Mouse (Mus musculus): ENCODE data around the gene Ccdc85b. TPM values are rescaled to one million over a fixed set of nuclear protein-coding genes. Genes with fewer than 3 reads are reported as not detected.
"Not testable (repeated sequence)": the region's sequence is repeated elsewhere in the genome, so short reads cannot be mapped to it uniquely, and the experiment has no call there.

Ccdc85b gene
- polyA plus RNA-seq, 1 experiment from 2014 or later = 11.1 TPM

GRCm38 (mm10) chr19:5418750-5419466, 38.8 kb downstream of the Ccdc85b start:
- H3K36me3 ChIP-seq = peaks cover 38% of the 10 kb centered on the region
- H3K4me3 ChIP-seq = no peak overlapping the region
- no peaks in the 10 kb centered on the region for H3K27me3 ChIP-seq
- ATAC-seq (ENCODE audit: low read depth) = no peak
- peaks cover 19% of the 10 kb centered on the region for H3K4me1 ChIP-seq (replicated peaks)
- WGBS = 92% methylated on average over 8 of the region's 8 CpGs
- H3K4me2 ChIP-seq = no peak overlapping the region
- H3K9me3 ChIP-seq = no peaks in the 10 kb centered on the region
- H3K9ac ChIP-seq = no peak overlapping the region
- H3K27ac ChIP-seq (replicated peaks) = no peak overlapping the region

DNA sequence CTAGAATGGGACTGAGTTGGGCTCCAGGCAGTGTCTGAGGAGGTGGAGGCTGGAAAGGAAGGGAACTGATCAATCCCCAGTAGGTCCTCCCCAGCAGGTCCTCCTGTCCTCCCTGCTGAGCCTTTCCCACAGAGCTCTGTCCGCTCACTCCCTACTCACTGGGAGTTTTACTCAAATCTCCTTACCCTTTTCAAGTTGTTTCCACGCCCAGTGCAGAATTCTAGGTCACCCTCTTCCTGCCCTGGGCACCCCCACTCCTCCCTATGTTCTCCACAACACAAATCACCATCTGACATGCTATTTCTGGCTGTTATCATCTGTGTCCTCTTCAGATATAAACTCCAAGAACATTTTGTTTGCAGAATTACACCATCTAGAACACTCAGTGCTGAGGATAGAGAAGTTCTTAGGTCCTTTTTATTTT, 43.1 kb downstream of the Ccdc85b start:
- H3K36me3 ChIP-seq = peaks cover 2% of the 10 kb centered on the region
- no peak for ATAC-seq (ENCODE audit: low read depth)
- no peaks in the 10 kb centered on the region for H3K4me1 ChIP-seq (replicated peaks)
- no peak overlapping the region for H3K9ac ChIP-seq
- H3K27me3 ChIP-seq = no peaks in the 10 kb centered on the region
- no peak overlapping the region for H3K4me2 ChIP-seq
- 77% methylated on average over 2 of the region's 2 CpGs for WGBS
- H3K4me3 ChIP-seq = no peak overlapping the region
- H3K9me3 ChIP-seq = no peaks in the 10 kb centered on the region
- no peak overlapping the region for H3K27ac ChIP-seq (replicated peaks)

- WGBS = 76% methylated on average over 4 of the region's 4 CpGs
- no peaks in the 10 kb centered on the region for H3K27me3 ChIP-seq
- no peaks in the 10 kb centered on the region for H3K4me1 ChIP-seq (replicated peaks)
- H3K4me2 ChIP-seq = no peak overlapping the region
- H3K9me3 ChIP-seq = no peaks in the 10 kb centered on the region
- no peak for ATAC-seq (ENCODE audit: low read depth)
- H3K9ac ChIP-seq = no peak overlapping the region
- H3K27ac ChIP-seq (replicated peaks) = no peak overlapping the region
- H3K36me3 ChIP-seq = no peaks in the 10 kb centered on the region
- H3K4me3 ChIP-seq = no peak overlapping the region
Measured at GRCm38 (mm10) chr19:5413840-5414239, 43.9 kb downstream of the Ccdc85b start.

DNA sequence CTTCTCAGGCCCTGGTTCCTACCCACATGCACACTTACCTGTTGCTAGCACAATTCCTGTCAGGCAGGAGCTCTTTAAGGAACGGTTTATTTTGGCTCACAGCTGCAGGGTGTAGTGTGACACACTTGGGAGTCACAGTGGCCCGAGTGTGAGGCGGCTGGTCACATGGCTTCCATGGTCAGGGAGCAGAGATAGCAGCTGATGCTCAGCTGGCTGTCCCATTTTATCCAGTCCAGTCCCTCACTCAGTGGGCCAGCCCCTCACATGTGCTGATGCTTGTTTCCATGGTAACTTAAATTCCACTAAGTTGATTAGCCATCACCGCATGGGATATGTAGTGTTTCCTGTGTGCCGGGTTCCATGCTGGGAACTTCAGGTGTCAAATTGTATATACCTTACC, 45.7 kb downstream of the Ccdc85b start:
- Histone ChIP-seq H3K9me3 (no peaks in the 10 kb centered on the region), H3K27me3 (no peaks in the 10 kb centered on the region), H3K4me2 (no peak overlapping the region), H3K4me1 (replicated peaks) (peaks cover 14% of the 10 kb centered on the region), H3K27ac (replicated peaks) (no peak overlapping the region), H3K4me3 (no peak overlapping the region), H3K36me3 (no peaks in the 10 kb centered on the region), H3K9ac (no peak overlapping the region)
- 69% methylated on average over 5 of the region's 5 CpGs for WGBS
- ATAC-seq (ENCODE audit: low read depth) = no peak

GRCm38 (mm10) chr19:5410641-5411040, 47.1 kb downstream of the Ccdc85b start:
- H3K9ac ChIP-seq = no peak overlapping the region
- 85% methylated on average over 5 of the region's 5 CpGs for WGBS

DNA sequence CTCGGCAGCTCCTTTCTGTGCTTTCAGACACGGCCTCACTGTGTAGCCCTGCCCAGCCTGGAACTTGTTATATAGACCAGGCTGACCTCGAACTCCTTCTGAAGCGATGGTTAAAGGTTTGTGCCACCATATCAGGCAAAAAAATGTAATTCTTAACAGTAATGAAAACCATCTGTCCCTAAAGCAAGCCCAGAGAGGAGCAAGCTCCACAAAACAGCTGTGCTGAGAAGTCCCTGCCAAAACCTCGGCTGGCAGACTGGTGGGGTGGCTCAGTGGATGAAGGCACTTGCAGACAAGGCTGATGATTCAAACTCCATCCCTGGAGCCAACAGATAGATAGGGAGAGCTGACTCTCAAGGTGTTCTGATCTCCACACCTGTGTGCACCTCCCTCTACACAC, 48.6 kb downstream of the Ccdc85b start:
- no peaks in the 10 kb centered on the region for H3K36me3 ChIP-seq
- no peak overlapping the region for H3K4me2 ChIP-seq
- no peak overlapping the region for H3K9ac ChIP-seq
- H3K9me3 ChIP-seq = no peaks in the 10 kb centered on the region
- H3K4me1 ChIP-seq (replicated peaks) = peaks cover 19% of the 10 kb centered on the region
- WGBS = 85% methylated on average over 5 of the region's 5 CpGs
- no peak overlapping the region for H3K4me3 ChIP-seq
- no peak for ATAC-seq (ENCODE audit: low read depth)
- H3K27ac ChIP-seq (replicated peaks) = no peak overlapping the region
- H3K27me3 ChIP-seq = no peaks in the 10 kb centered on the region

More at GRCm38 (mm10) chr19:5410641-5411040, 47.1 kb downstream of the Ccdc85b start:
- H3K4me2 ChIP-seq = no peak overlapping the region
- no peaks in the 10 kb centered on the region for H3K9me3 ChIP-seq
- ATAC-seq (ENCODE audit: low read depth) = no peak
- no peak overlapping the region for H3K4me3 ChIP-seq
- H3K27me3 ChIP-seq = no peaks in the 10 kb centered on the region
- H3K36me3 ChIP-seq = no peaks in the 10 kb centered on the region
- H3K4me1 ChIP-seq (replicated peaks) = peaks cover 18% of the 10 kb centered on the region
- H3K27ac ChIP-seq (replicated peaks) = no peak overlapping the region

GRCm38 (mm10) chr19:5408057-5409001, 49.4 kb downstream of the Ccdc85b start:
- H3K4me2 ChIP-seq = peak overlapping the region; percentile 76
- WGBS = 88% methylated on average over 13 of the region's 13 CpGs

GRCm38 (mm10) chr19:5407133-5407532, 50.6 kb downstream of the Ccdc85b start:
- 22% methylated on average over 7 of the region's 7 CpGs for WGBS
- Histone ChIP-seq H3K4me2 (peak overlapping the region; percentile 76), H3K9ac (peak overlapping the region; percentile 83), H3K4me3 (peak overlapping the region; percentile 59), H3K27ac (replicated peaks) (peak overlapping the region; percentile 91), H3K36me3 (no peaks in the 10 kb centered on the region), H3K27me3 (no peaks in the 10 kb centered on the region), H3K9me3 (no peaks in the 10 kb centered on the region), H3K4me1 (replicated peaks) (peaks cover 19% of the 10 kb centered on the region)
- peak; percentile 64 for ATAC-seq (ENCODE audit: low read depth)

More at GRCm38 (mm10) chr19:5408057-5409001, 49.4 kb downstream of the Ccdc85b start:
- 0 out of 2 replicates have a peak overlapping the region, but pooled peaks have one; percentile 59 for H3K4me3 ChIP-seq
- H3K36me3 ChIP-seq = no peaks in the 10 kb centered on the region
- H3K27ac ChIP-seq (replicated peaks) = 0 out of 2 replicates have a peak overlapping the region, but pooled peaks have one; percentile 1
- H3K9me3 ChIP-seq = no peaks in the 10 kb centered on the region
- H3K27me3 ChIP-seq = no peaks in the 10 kb centered on the region
- peaks cover 19% of the 10 kb centered on the region for H3K4me1 ChIP-seq (replicated peaks)
- no peak overlapping the region for H3K9ac ChIP-seq
- no peak for ATAC-seq (ENCODE audit: low read depth)

- not testable (repeated sequence) for H3K36me3 ChIP-seq, H3K27me3 ChIP-seq, H3K9me3 ChIP-seq
- peak; percentile 91 for ATAC-seq (ENCODE audit: low read depth)
- Histone ChIP-seq H3K9ac (peak overlapping the region; percentile 83), H3K27ac (replicated peaks) (peak overlapping the region; percentile 91), H3K4me2 (peak overlapping the region; percentile 76), H3K4me1 (replicated peaks) (peaks cover 19% of the 10 kb centered on the region), H3K4me3 (peak overlapping the region; percentile 59)
- 13% methylated on average over 24 of the region's 25 CpGs for WGBS
Measured at GRCm38 (mm10) chr19:5406531-5407126, 51.1 kb downstream of the Ccdc85b start.

- Histone ChIP-seq H3K4me3 (peak overlapping the region; percentile 35), H3K4me1 (replicated peaks) (peaks cover 19% of the 10 kb centered on the region), H3K27ac (replicated peaks) (peak overlapping the region; percentile 57), H3K27me3 (no peaks in the 10 kb centered on the region), H3K9me3 (no peaks in the 10 kb centered on the region), H3K9ac (peak overlapping the region; percentile 59), H3K36me3 (no peaks in the 10 kb centered on the region), H3K4me2 (peak overlapping the region; percentile 60)
- 27% methylated on average over 7 of the region's 7 CpGs for WGBS
- ATAC-seq (ENCODE audit: low read depth) = no peak
Measured at GRCm38 (mm10) chr19:5405924-5406323, 51.8 kb downstream of the Ccdc85b start.
